Mouse (Mus musculus): ENCODE results near the gene Gpr143. TPM values are rescaled to one million over a fixed set of nuclear protein-coding genes. Genes with fewer than 3 reads are reported as not detected.

Gene Gpr143
- polyA plus RNA-seq (2016; fragmentation: Nextera tagmentation; extraction: Ambion mirVana): 0.07 and 0.25 TPM in 2 replicates

DNA sequence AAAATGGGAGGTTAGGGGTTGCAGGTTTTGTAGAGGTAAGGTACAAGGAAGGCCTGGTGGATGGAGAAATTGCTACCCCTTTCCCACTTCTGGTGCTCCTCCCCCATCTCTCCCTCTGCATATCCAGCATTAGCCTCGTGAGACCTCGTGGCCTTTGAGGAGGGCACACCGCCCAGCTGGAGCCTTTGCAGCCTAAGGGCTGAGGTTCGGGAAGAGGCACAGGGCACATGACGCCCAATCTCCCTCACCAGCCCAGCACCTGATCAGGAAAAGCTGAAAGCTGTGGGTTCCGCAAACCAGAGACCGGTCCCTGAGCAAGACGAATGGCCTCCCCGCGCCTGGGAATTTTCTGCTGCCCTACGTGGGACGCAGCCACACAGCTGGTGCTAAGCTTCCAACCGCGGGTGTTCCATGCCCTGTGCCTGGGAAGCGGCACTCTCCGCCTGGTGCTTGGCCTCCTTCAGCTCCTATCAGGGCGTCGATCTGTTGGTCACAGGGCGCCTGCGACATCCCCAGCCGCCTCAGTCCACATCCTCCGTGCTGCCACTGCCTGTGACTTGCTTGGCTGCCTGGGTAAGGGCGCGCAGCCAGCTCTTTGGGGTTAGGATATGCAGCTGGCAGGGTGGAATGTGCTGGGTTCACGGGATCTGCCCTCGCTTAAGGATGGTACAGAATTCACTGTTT lies at the start of gene Gpr143:
Gene Gpr143 (plus strand): TSS at position 202 of the 684 bp plus-strand sequence.
- H3K9me3 ChIP-seq (replicated peaks): no peaks in the 10 kb centered on the region
- H3K27me3 ChIP-seq (ENCODE audit: low read depth, poor library complexity, severe bottlenecking): peaks cover 70% of the 10 kb centered on the region
- H3K27ac ChIP-seq (replicated peaks): peak within 1 kb of the TSS; percentile 6; the same call in 1 of the 2 replicates
- no peaks in the 10 kb centered on the region for H3K36me3 ChIP-seq
- 21% methylated on average over 26 of the region's 26 CpGs for WGBS
- peak; percentile 20 for DNase-seq (ENCODE audit: low spot score)
- peak within 1 kb of the TSS; percentile 42 for H3K4me3 ChIP-seq
- peaks cover 5% of the 10 kb centered on the region for H3K4me1 ChIP-seq

GRCm38 (mm10) chrX:152735283-152735682 lies 46.4 kb upstream of the Gpr143 start:
- no peaks in the 10 kb centered on the region for H3K36me3 ChIP-seq
- H3K4me1 ChIP-seq: no peaks in the 10 kb centered on the region
- DNase-seq (ENCODE audit: low spot score): no peak
- H3K27me3 ChIP-seq (ENCODE audit: low read depth, poor library complexity, severe bottlenecking): peaks cover 97% of the 10 kb centered on the region
- H3K27ac ChIP-seq (replicated peaks): no peak overlapping the region
- no peaks in the 10 kb centered on the region for H3K9me3 ChIP-seq (replicated peaks)
- no peak overlapping the region for H3K4me3 ChIP-seq

DNA sequence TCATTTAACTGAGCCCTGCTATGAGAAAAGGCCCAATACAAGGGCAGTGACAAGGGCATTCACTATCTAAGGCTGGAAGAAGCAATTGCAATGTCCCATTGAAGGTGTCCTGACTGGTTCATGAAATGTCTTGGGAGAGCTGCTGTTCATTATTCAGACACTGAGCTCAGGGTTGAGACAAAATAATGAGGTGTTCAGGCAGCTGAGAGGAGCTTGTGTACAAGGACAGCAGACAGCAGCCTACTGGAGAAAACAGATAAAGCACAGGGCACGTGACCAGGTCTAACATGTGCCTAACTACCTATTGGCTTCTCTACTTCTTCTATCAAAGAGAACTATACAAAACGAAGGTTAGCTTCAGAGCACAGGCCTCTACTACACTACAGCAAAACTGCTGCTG lies 43.5 kb upstream of the Gpr143 start:
- peaks cover 97% of the 10 kb centered on the region for H3K27me3 ChIP-seq (ENCODE audit: low read depth, poor library complexity, severe bottlenecking)
- no peak for DNase-seq (ENCODE audit: low spot score)
- H3K4me1 ChIP-seq: no peaks in the 10 kb centered on the region
- H3K36me3 ChIP-seq: no peaks in the 10 kb centered on the region
- WGBS: 75% methylated on average over 2 of the region's 2 CpGs
- H3K27ac ChIP-seq (replicated peaks): no peak overlapping the region
- H3K4me3 ChIP-seq: no peak overlapping the region
- no peaks in the 10 kb centered on the region for H3K9me3 ChIP-seq (replicated peaks)

- Histone ChIP-seq H3K27ac (replicated peaks) (no peak overlapping the region), H3K9me3 (replicated peaks) (no peaks in the 10 kb centered on the region), H3K4me1 (no peaks in the 10 kb centered on the region), H3K4me3 (no peak overlapping the region), H3K36me3 (no peaks in the 10 kb centered on the region), H3K27me3 (ENCODE audit: low read depth, poor library complexity, severe bottlenecking) (peaks cover 100% of the 10 kb centered on the region)
- WGBS: 81% methylated on average over 4 of the region's 4 CpGs
- no peak for DNase-seq (ENCODE audit: low spot score)
Observed at GRCm38 (mm10) chrX:152738759-152739368, 42.9 kb upstream of the Gpr143 start.

GRCm38 (mm10) chrX:152743642-152744041 lies 38.1 kb upstream of the Gpr143 start:
- H3K27me3 ChIP-seq (ENCODE audit: low read depth, poor library complexity, severe bottlenecking): peaks cover 98% of the 10 kb centered on the region

DNA sequence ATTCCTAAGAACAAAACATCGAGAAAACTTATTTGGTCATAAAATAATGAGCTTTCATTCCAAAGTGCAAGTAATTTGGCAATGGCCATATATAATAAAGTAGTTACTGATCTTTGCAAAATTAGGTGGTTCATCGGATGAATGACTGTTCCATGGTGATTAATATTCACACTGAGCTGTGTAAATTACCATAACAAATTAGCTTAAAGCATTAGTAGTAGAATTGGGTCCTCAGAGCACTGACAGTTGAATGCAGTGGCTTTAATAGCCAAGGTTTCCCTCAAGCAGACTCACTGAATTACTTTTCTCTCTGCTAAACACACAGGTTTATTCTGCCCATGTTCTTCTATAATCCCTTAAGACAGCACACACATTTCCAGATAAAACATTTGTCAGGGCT lies 35.8 kb upstream of the Gpr143 start:
- H3K4me3 ChIP-seq: no peak overlapping the region
- H3K27me3 ChIP-seq (ENCODE audit: low read depth, poor library complexity, severe bottlenecking): peaks cover 96% of the 10 kb centered on the region

More at GRCm38 (mm10) chrX:152743642-152744041, 38.1 kb upstream of the Gpr143 start:
- no peak overlapping the region for H3K4me3 ChIP-seq
- H3K27ac ChIP-seq (replicated peaks): no peak overlapping the region
- H3K9me3 ChIP-seq (replicated peaks): no peaks in the 10 kb centered on the region
- no peaks in the 10 kb centered on the region for H3K36me3 ChIP-seq
- no peaks in the 10 kb centered on the region for H3K4me1 ChIP-seq
- DNase-seq (ENCODE audit: low spot score): no peak

GRCm38 (mm10) chrX:152755819-152756218 lies 25.9 kb upstream of the Gpr143 start:
- no peak overlapping the region for H3K4me3 ChIP-seq
- no peaks in the 10 kb centered on the region for H3K4me1 ChIP-seq
- no peaks in the 10 kb centered on the region for H3K36me3 ChIP-seq
- H3K9me3 ChIP-seq (replicated peaks): no peaks in the 10 kb centered on the region
- no peak for DNase-seq (ENCODE audit: low spot score)
- no peak overlapping the region for H3K27ac ChIP-seq (replicated peaks)
- WGBS: 81% methylated on average over 1 of the region's 1 CpGs
- H3K27me3 ChIP-seq (ENCODE audit: low read depth, poor library complexity, severe bottlenecking): peaks cover 49% of the 10 kb centered on the region

More for the DNA sequence above, 35.8 kb upstream of the Gpr143 start:
- 84% methylated on average over 2 of the region's 2 CpGs for WGBS
- Histone ChIP-seq H3K4me1 (no peaks in the 10 kb centered on the region), H3K27ac (replicated peaks) (no peak overlapping the region), H3K36me3 (no peaks in the 10 kb centered on the region), H3K9me3 (replicated peaks) (no peaks in the 10 kb centered on the region)
- no peak for DNase-seq (ENCODE audit: low spot score)

DNA sequence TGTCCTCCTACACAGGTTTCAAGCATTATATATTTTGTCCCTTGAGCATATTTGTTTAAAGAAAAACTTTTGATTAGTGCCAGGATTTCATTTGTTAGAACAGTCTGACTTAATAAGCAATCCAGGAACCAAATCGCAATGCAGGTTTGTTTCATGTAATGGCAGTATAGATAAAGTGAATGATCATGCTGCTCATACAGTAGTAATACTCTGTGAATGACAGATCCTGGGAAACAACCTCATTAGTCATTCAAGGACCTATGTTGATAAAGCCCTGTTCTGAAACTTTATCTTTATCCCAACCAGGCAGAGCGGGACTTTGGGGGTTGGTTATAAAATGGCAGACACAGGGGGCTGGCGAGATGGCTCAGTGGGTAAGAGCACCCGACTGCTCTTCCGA lies 25.4 kb upstream of the Gpr143 start:
- no peak overlapping the region for H3K4me3 ChIP-seq
- no peaks in the 10 kb centered on the region for H3K4me1 ChIP-seq
- WGBS: 93% methylated on average over 5 of the region's 5 CpGs
- no peaks in the 10 kb centered on the region for H3K36me3 ChIP-seq
- no peaks in the 10 kb centered on the region for H3K9me3 ChIP-seq (replicated peaks)
- peaks cover 49% of the 10 kb centered on the region for H3K27me3 ChIP-seq (ENCODE audit: low read depth, poor library complexity, severe bottlenecking)
- no peak for DNase-seq (ENCODE audit: low spot score)
- no peak overlapping the region for H3K27ac ChIP-seq (replicated peaks)

- Histone ChIP-seq H3K27me3 (ENCODE audit: low read depth, poor library complexity, severe bottlenecking) (peaks cover 43% of the 10 kb centered on the region), H3K9me3 (replicated peaks) (no peaks in the 10 kb centered on the region), H3K36me3 (no peaks in the 10 kb centered on the region), H3K27ac (replicated peaks) (no peak overlapping the region), H3K4me1 (0 out of 2 replicates have a peak, but pooled peaks cover 3% of the 10 kb centered on the region), H3K4me3 (no peak overlapping the region)
- WGBS: 65% methylated on average over 2 of the region's 2 CpGs
- no peak for DNase-seq (ENCODE audit: low spot score)
Observed at GRCm38 (mm10) chrX:152762437-152762836, 19.3 kb upstream of the Gpr143 start.

DNA sequence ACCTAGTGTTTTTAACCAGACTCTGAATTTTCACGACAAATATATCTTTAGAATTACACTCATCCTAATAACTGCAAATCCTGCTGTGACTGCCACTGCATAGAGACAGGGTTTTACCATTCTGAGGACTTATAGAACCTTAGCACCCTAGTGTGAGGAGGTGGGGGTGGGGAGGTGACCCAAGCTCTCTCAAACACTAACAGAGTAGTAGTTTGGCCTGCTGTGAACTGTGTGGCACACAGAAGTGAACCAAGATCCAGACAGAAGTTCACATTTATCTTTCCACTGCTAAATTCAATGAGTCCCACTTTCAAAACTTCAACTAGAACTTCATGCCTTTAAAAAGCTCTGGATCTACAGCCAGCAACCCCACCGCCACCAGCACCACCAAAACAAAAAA lies 18.9 kb upstream of the Gpr143 start:
- no peak overlapping the region for H3K27ac ChIP-seq (replicated peaks)

DNA sequence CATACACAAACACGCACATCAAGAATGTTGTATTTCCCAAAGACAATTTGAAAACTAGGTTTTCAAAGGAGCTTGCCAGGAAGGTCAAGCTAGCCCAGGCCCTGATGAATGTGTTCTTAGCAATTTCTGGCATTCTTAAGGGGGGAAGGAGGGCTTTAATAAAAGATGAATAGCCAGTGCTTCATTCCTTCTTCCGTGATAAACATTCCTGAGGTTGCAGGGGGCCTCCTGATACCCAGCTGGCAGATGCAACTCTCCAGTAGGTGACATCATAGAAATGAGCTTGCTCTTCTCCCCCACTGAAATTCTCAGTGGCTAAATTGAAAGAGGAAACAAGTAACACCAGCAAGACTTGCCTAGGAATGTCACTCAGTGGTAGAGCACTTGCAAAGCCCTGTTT lies 17.6 kb upstream of the Gpr143 start:
- H3K27me3 ChIP-seq (ENCODE audit: low read depth, poor library complexity, severe bottlenecking): peaks cover 60% of the 10 kb centered on the region
- DNase-seq (ENCODE audit: low spot score): no peak
- 36% methylated on average over 2 of the region's 2 CpGs for WGBS
- no peaks in the 10 kb centered on the region for H3K9me3 ChIP-seq (replicated peaks)
- no peak overlapping the region for H3K4me3 ChIP-seq
- H3K4me1 ChIP-seq: 0 out of 2 replicates have a peak, but pooled peaks cover 3% of the 10 kb centered on the region
- no peaks in the 10 kb centered on the region for H3K36me3 ChIP-seq
- H3K27ac ChIP-seq (replicated peaks): no peak overlapping the region

More for the DNA sequence above, 18.9 kb upstream of the Gpr143 start:
- WGBS: 61% methylated on average over 2 of the region's 2 CpGs
- H3K27me3 ChIP-seq (ENCODE audit: low read depth, poor library complexity, severe bottlenecking): peaks cover 47% of the 10 kb centered on the region
- no peak overlapping the region for H3K4me3 ChIP-seq
- H3K4me1 ChIP-seq: 0 out of 2 replicates have a peak, but pooled peaks cover 3% of the 10 kb centered on the region
- H3K36me3 ChIP-seq: no peaks in the 10 kb centered on the region
- DNase-seq (ENCODE audit: low spot score): no peak
- no peaks in the 10 kb centered on the region for H3K9me3 ChIP-seq (replicated peaks)

DNA sequence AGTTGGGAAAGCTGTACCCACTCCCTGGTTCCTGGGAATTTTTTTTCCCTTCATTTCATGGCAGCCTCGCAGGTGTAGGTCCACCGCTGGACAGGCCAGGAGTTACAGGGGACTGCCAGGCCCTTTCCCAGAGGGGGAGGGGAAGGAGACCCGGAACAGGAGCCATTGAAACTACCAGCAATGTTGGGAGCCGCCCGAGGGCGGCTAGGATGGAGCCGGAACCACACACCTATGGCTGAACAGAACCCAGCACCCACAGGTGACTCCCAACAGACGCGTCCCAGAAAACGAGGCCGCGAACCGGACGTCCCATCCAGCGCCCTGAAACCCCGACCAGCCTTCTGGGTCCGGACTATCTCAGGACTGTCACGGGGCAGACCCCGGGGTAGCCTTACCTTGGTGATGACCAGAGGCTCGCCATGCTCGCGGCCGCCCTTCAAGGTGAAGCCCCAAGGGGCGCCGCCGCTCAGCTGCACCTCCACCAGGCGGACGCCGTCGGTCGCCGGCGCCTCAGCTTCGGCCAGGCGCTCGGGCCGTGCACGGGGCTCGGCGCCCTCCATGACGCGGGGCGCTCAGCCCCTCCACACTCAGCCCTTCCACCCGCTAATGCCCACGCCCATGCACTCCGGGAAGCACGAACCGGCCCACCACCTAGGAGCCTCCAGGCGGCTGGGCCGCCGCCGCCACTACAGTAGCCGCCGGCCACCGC lies 12.7 kb upstream of the Gpr143 start, which contains the start of gene Shroom2:
Gene Shroom2 (minus strand): TSS at position 575 of the 709 bp plus-strand sequence.
- H3K27ac ChIP-seq (replicated peaks): peak within 1 kb of the TSS; percentile 81
- WGBS: 17% methylated on average over 51 of the region's 55 CpGs
- no peaks in the 10 kb centered on the region for H3K36me3 ChIP-seq
- peaks cover 75% of the 10 kb centered on the region for H3K27me3 ChIP-seq (ENCODE audit: low read depth, poor library complexity, severe bottlenecking)
- H3K9me3 ChIP-seq (replicated peaks): no peaks in the 10 kb centered on the region
- H3K4me3 ChIP-seq: peak within 1 kb of the TSS; percentile 67
- 0 out of 2 replicates have a peak, but pooled peaks cover 3% of the 10 kb centered on the region for H3K4me1 ChIP-seq
- peak; percentile 32 for DNase-seq (ENCODE audit: low spot score)
